Comparison of ENCODE assay signal across 10 mouse cellular contexts in the genomic region with DNA sequence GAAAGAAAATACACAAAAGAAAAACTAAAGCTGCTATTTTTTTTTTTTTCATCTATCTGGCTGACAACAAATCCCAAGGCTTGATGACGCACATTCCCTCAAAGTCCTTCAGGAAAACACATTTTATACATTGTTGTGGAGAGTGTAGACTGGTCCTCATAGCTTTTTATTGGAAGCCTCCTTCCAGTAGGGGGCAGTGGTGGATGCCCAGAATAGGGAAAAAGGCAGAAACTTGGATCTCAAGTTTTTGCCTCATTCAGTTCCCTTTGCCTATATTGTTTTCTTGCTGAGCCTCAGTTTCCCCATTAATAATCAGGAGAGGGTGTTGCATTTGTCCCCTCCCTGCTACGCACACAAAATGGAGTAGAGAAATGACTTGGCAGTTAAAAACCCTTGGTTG. TPM values are rescaled to one million over a fixed set of nuclear protein-coding genes. Genes with fewer than 3 reads are reported as not detected.
DNase-seq lines count a peak whose midpoint lies in the region; ATAC-seq lines count a peak whose summit lies in the region.
"Had no signal": no experiment of that assay in that cellular context is flagged by ENCODE, and none has a peak within 500 bp of the region (broad histone marks: within the 10 kb centered on the region; RNA-seq: fewer than 3 reads in every experiment).

No protein-coding gene starts in this region.

- peaks cover 7% of the 10 kb centered on the region for H3K4me1 ChIP-seq in hindbrain, embryonic 12.5 days
- H3K4me1 ChIP-seq in hindbrain, embryonic 16.5 days (ENCODE audit: control insufficient read depth, insufficient read depth, low read depth, low read length): peaks cover 6% of the 10 kb centered on the region; the same call in 1 of the 2 replicates
- H3K4me1 ChIP-seq in hindbrain, embryonic 15.5 days (replicated peaks): peaks cover 13% of the 10 kb centered on the region

- 86% methylated on average over 2 of the region's 2 CpGs for WGBS in hindbrain, embryonic 12.5 days
- 92% methylated on average over 2 of the region's 2 CpGs for WGBS in hindbrain, embryonic 16.5 days
- WGBS in hindbrain, embryonic 15.5 days: 92% methylated on average over 2 of the region's 2 CpGs

- H3K4me2 ChIP-seq in hindbrain, embryonic 12.5 days (replicated peaks): no peak overlapping the region
- H3K4me2 ChIP-seq in hindbrain, embryonic 16.5 days (ENCODE audit: low read length): no peak overlapping the region
- no peak overlapping the region for H3K4me2 ChIP-seq in hindbrain, embryonic 15.5 days
- H3K4me2 ChIP-seq: embryonic facial prominence, embryonic 15.5 days had no signal

- H3K27me3 ChIP-seq in hindbrain, embryonic 12.5 days: no peaks in the 10 kb centered on the region
- 0 out of 2 replicates have a peak, but pooled peaks cover 2% of the 10 kb centered on the region for H3K27me3 ChIP-seq in hindbrain, embryonic 16.5 days (replicated peaks; ENCODE audit: control insufficient read depth, insufficient read depth, low read length)
- H3K27me3 ChIP-seq in hindbrain, embryonic 15.5 days: 0 out of 2 replicates have a peak, but pooled peaks cover 5% of the 10 kb centered on the region
- H3K27me3 ChIP-seq: embryonic facial prominence, embryonic 15.5 days had no signal

- no peaks in the 10 kb centered on the region for H3K36me3 ChIP-seq in hindbrain, embryonic 12.5 days
- H3K36me3 ChIP-seq in hindbrain, embryonic 16.5 days (ENCODE audit: control insufficient read depth, insufficient read depth, low read length): no peaks in the 10 kb centered on the region
- H3K36me3 ChIP-seq in hindbrain, embryonic 15.5 days: no peaks in the 10 kb centered on the region
- H3K36me3 ChIP-seq: embryonic facial prominence, embryonic 15.5 days had no signal

- no peak for ATAC-seq in hindbrain, embryonic 12.5 days (ENCODE audit: low FRiP score)
- no peak for ATAC-seq in hindbrain, embryonic 16.5 days
- ATAC-seq in hindbrain, embryonic 15.5 days (ENCODE audit: low FRiP score, low read depth): no peak
- no peak for ATAC-seq in erythroid progenitor cell, adult 5-6 weeks (replicated peaks; ENCODE audit: low FRiP score, poor library complexity, severe bottlenecking)

- H3K9me3 ChIP-seq in hindbrain, embryonic 12.5 days (replicated peaks): no peaks in the 10 kb centered on the region
- no peaks in the 10 kb centered on the region for H3K9me3 ChIP-seq in hindbrain, embryonic 16.5 days (ENCODE audit: control insufficient read depth, low read length)
- H3K9me3 ChIP-seq in hindbrain, embryonic 15.5 days: no peaks in the 10 kb centered on the region
- H3K9me3 ChIP-seq: embryonic facial prominence, embryonic 15.5 days had no signal

- peak overlapping the region; percentile 63; the same call in 1 of the 2 replicates for H3K27ac ChIP-seq in hindbrain, embryonic 12.5 days
- no peak overlapping the region for H3K27ac ChIP-seq in hindbrain, embryonic 16.5 days (ENCODE audit: low read depth, low read length)
- H3K27ac ChIP-seq in hindbrain, embryonic 15.5 days (replicated peaks): peak overlapping the region; percentile 71; the same call in 1 of the 2 replicates
- H3K27ac ChIP-seq: embryonic facial prominence, embryonic 15.5 days had no signal

- DNase-seq in 3T3-L1 (ENCODE audit: low read depth, low spot score) (peak; percentile 45), ES-CJ7 (ENCODE audit: low read depth, low spot score) (peak; percentile 38)
- DNase-seq in natural killer cell, adult 2 months (ENCODE audit: low spot score in 2 of 2): no peak
- DNase-seq in left cerebral cortex, adult 18-20 months (ENCODE audit: low spot score in 2 of 2): no peak
- DNase-seq: kidney, adult 2 months had no signal

- no peak overlapping the region for H3K9ac ChIP-seq in hindbrain, embryonic 12.5 days
- no peak overlapping the region for H3K9ac ChIP-seq in hindbrain, embryonic 16.5 days (ENCODE audit: low read depth, low read length)
- H3K9ac ChIP-seq in hindbrain, embryonic 15.5 days: no peak overlapping the region
- H3K9ac ChIP-seq: embryonic facial prominence, embryonic 15.5 days had no signal

- H3K4me3 ChIP-seq in hindbrain, embryonic 12.5 days: no peak overlapping the region
- no peak overlapping the region for H3K4me3 ChIP-seq in hindbrain, embryonic 16.5 days (ENCODE audit: low read length)
- no peak overlapping the region for H3K4me3 ChIP-seq in hindbrain, embryonic 15.5 days
- H3K4me3 ChIP-seq: embryonic facial prominence, embryonic 15.5 days had no signal

RNA-seq across cellular contexts. Expression of a gene that starts 49.7 kb away (rescaled TPM):
- polyA plus RNA-seq in hindbrain, embryonic 12.5 days (2016; fragmentation: Nextera tagmentation; extraction: Ambion mirVana): 24.6 and 25.1 TPM in 2 replicates
- 23.0 and 33.7 TPM in 2 replicates for polyA plus RNA-seq in hindbrain, embryonic 16.5 days (2015; fragmentation: Nextera tagmentation; extraction: Ambion mirVana)
- polyA plus RNA-seq in hindbrain, embryonic 15.5 days (2015; fragmentation: Nextera tagmentation; extraction: Ambion mirVana): 26.1 and 32.2 TPM in 2 replicates
- not detected in 2 replicates for total RNA-seq in erythroid progenitor cell, adult 5-6 weeks (2015; ENCODE audit: low replicate concordance)
- total RNA-seq in erythroid progenitor cell, adult 5-6 weeks (2017; ENCODE audit: low replicate concordance): not detected in 2 replicates
- 10 to 100 TPM; 28.0 to 32.5 TPM for total RNA-seq in left cerebral cortex, adult 18-20 months (2021)

Comparison
In these comparisons a context has a peak if more than half of its experiments do, and no peak if none do; other contexts are left out.
1. DNase-seq: peak in 3T3-L1 (single experiment) and ES-CJ7 (single experiment); none in natural killer cell, adult 2 months (0 of 2) and left cerebral cortex, adult 18-20 months (0 of 2).